8 mouse cellular contexts compared by ENCODE assay signal in genomic region chr15:79516171-79517096, GRCm38 (mm10). TPM values are rescaled to one million over a fixed set of nuclear protein-coding genes. Genes with fewer than 3 reads are reported as not detected.
A peak's percentile ranks its signal among the peaks of the same experiment; 100 is the strongest.
DNase-seq lines count a peak whose midpoint lies in the region; ATAC-seq and TF ChIP-seq lines count a peak whose summit lies in the region.

Kdelr3 (plus strand) TSS chr15:79516411.

- intact Hi-C loops in left cerebral cortex, postnatal 4 days (cut with DNase I) = no loop called here

- WGBS in forebrain, embryonic 15.5 days = under 1% methylated on average over 71 of the region's 71 CpGs

- H3K9me3 ChIP-seq in forebrain, embryonic 15.5 days = no peaks in the 10 kb centered on the region

- peak; percentile 31 for ATAC-seq in forebrain, embryonic 15.5 days (replicated peaks)

- peak within 1 kb of the TSS; percentile 87 for H3K4me2 ChIP-seq in forebrain, embryonic 15.5 days (replicated peaks)

- TF ChIP-seq POLR2A in testis, adult 2 months (IDR thresholded peaks at IDR 0.05; ENCODE audit: control insufficient read depth, low read depth, low read length) = 0 out of 2 replicates have a peak, but pooled peaks have one; percentile 21

- no peak for TF ChIP-seq CTCF in testis, adult 2 months (IDR thresholded peaks at IDR 0.05; ENCODE audit: control insufficient read depth, insufficient read depth, insufficient replicate concordance, low read depth, low read length)

- DNase-seq in 3T3-L1 (ENCODE audit: low read depth, low spot score) (peak; percentile 87), ZHBTc4 (ENCODE audit: low read depth, low spot score) (peak; percentile 81)
- peak; percentile 90 for DNase-seq in heart, postnatal 4 days
- peak; percentile 58 for DNase-seq in left cerebral cortex, postnatal 4 days
- peak; percentile 62 for DNase-seq in mesoderm, embryonic 11.5 days (ENCODE audit: low read depth, low spot score)
- DNase-seq in c-Kit-positive CD71-positive TER-119-positive erythroid progenitor cells, embryonic 14.5 days (ENCODE audit: low spot score) = no peak

- peaks cover 21% of the 10 kb centered on the region for H3K4me1 ChIP-seq in forebrain, embryonic 15.5 days
- peaks cover 21% of the 10 kb centered on the region for H3K4me1 ChIP-seq in testis, adult 2 months (ENCODE audit: control insufficient read depth, insufficient read depth, low read length)

- H3K27me3 ChIP-seq in forebrain, embryonic 15.5 days = peaks cover 50% of the 10 kb centered on the region
- H3K27me3 ChIP-seq in testis, adult 2 months (ENCODE audit: control insufficient read depth, insufficient read depth, low read length) = no peaks in the 10 kb centered on the region

- H3K27ac ChIP-seq in forebrain, embryonic 15.5 days (replicated peaks) = no peak within 1 kb of the TSS
- no peak within 1 kb of the TSS for H3K27ac ChIP-seq in testis, adult 2 months (ENCODE audit: control insufficient read depth, insufficient read depth, low read depth, low read length)

- H3K9ac ChIP-seq in forebrain, embryonic 15.5 days (replicated peaks) = peak within 1 kb of the TSS; percentile 30; the same call in 1 of the 2 replicates

- H3K4me3 ChIP-seq in forebrain, embryonic 15.5 days = peak within 1 kb of the TSS; percentile 44
- peak within 1 kb of the TSS; percentile 82 for H3K4me3 ChIP-seq in testis, adult 2 months (ENCODE audit: control insufficient read depth, low read depth, low read length)

- no peaks in the 10 kb centered on the region for H3K36me3 ChIP-seq in forebrain, embryonic 15.5 days
- H3K36me3 ChIP-seq in testis, adult 2 months (ENCODE audit: control insufficient read depth, insufficient read depth, low read length) = no peaks in the 10 kb centered on the region

RNA-seq across cellular contexts. Expression of gene Kdelr3, which starts in this region (rescaled TPM):
- 5.1 and 5.3 TPM in 2 replicates for polyA plus RNA-seq in forebrain, embryonic 15.5 days (2015; fragmentation: Nextera tagmentation; extraction: Ambion mirVana)
- 10 to 100 TPM; 25.4 to 25.6 TPM for total RNA-seq in heart, postnatal 4 days (2021)
- under 1 TPM; 0.72 to 0.91 TPM for total RNA-seq in left cerebral cortex, postnatal 4 days (2021)
- polyA plus RNA-seq in testis, adult 2 months (2012; rRNA removed) = 2.3 and 3.6 TPM in 2 replicates

Comparison
In these comparisons a context has a peak if more than half of its experiments do, and no peak if none do; other contexts are left out.
1. RNA of gene Kdelr3 (total RNA-seq): 25.4 to 25.6 TPM in heart, postnatal 4 days; 0.72 to 0.91 TPM in left cerebral cortex, postnatal 4 days; every median in the first group is over 10 times any median in the second.
2. Peak in DNase-seq in left cerebral cortex, postnatal 4 days; RNA of the gene not detected or under 1 TPM.